Mouse (Mus musculus): ENCODE results near the gene Riox2.

Riox2 gene

DNA sequence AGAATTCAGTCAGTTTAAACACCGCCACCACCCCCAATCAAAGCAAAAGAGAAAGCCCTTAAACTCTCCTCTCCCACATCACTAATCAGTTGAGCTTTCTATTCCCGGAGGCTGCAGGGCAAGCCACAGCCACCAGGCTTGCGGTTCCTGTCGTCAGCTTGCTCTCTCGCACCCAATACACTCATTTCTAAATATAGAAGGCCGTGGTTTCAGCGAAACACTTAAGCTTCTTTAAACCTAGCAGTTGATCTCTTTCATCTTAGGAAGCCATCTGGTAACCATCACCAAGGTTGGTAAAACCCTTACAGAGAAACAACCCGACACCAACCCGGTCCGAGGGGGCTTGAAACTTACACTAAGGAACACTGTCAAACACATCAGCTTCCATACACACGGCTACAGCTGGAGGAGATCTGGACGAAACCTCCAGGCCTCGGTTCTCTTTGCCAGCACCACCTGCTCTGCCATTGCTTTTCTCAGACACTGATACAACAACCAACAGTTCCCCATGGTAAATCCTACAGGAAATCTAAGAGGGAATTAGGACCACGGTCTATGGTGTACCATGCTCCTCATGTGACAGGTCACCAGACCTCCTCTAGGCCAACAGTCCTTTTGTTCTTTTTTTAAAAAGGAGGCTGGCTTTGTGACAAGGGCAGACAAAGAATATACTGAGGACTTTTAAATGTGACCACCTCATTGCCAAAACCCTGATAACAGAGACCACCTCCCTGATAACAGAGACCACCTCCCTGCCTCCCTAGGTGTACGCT is 46.1 kb downstream of the Riox2 start:
- no peak for DNase-seq (ENCODE audit: low spot score in 2 of 2)

DNA sequence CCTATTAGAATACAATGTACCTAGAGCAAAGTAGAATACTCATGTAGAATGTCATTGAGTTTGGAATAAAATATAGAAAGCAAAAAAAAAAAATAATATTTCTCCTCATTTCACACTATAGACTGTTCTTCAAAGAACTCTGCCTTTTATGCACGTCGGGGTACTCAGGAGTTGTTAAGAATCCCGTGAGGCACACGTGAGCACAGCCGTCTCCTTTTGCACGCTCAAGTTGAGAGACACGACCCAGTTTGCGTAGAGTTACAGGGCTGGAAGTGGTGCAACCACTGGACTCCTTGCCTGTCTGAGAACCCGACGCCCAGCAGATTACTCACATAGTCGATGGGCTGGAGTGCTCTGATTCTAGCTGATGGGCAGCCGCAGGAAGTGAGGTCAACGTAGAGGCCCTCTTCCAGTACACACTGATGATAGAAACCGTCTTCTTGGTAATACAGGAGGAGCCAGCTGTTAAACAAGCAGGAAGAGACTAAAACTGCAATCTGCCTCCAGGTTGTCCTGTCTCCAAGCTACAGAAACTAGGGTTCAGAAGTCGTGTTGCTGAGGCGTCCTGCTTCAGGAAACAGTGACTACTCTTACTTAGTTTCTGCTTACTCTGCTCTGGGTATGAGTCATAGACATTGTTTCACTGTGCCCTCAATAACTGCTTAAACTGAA is 50.3 kb downstream of the Riox2 start:
- no peak for DNase-seq (ENCODE audit: low spot score in 2 of 2)

DNA sequence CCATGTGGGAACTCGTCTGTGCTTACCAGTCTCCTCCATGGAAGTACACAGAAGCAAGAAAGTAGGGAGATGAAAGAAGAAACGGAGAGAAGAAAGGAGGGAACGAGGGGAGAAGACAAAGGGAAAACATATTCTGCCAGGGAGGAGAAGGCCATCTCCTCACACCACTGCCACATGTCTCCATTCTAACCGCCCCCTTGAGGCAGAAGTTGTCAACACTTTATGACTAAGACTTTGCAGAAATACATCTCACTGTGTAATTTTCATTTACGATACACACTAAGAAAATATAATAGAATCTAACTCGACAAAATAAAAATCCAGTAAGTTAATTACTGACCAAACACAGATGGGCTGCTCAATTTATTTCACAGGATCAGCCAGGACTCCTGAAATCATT is 55.4 kb downstream of the Riox2 start:
- DNase-seq (ENCODE audit: low spot score in 2 of 2): no peak

DNA sequence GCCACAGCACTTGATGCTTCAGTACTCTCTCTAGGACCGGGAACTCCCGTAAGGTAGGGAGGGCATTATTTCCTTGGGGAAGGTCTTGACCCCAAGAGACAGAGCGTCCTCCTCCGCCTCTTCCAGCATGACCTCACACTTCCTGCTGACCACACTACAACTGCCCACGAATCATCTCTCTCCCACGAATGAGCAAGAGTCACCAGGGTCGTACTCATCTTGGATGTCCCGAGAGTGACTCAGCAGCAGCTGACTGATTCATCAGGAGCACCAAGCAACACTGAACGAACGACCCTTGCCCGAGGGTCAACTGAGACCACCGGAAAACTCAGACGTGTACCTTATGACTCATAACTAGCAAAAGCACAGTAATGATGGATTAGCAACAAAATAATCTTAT is 58.0 kb downstream of the Riox2 start:
- DNase-seq (ENCODE audit: low spot score in 2 of 2): no peak

DNA sequence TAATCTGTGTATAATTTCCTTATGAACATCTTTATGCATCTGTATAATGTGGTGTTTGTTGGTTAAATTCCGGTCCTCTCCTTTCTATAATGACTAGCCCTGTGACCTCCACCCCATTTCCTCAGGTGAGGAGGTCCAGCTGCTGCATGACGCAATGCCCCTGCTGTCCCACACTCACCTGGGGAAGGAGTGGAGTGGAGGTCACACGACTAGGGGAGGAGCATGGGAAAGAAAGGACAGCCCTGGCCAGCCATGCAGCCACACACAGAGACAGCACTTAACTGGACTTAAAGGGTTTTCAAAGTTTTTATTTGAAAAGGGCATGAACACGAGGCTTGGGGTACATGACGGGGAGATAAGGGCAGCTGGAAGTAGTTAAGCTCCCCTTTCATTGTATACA is 59.7 kb downstream of the Riox2 start:
- DNase-seq (ENCODE audit: low spot score in 2 of 2): no peak

DNA sequence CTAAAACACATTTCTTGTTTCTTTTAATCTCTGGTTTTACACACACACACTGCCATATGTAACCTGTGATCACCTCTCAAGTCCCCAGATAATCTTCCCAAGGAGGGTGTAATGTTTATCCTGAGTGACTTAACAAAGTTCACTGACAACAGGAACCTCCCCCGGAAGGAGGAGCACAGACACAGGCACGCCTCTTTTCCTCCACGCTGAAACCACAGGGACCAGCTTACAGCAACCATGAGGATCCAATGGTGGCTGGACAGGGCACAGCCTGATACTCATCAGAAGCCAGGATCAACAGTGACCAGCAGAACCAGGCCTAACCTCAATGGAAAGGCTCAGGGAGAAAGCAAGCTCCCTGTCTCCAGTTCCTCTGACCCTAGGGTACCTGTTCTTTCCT is 61.0 kb downstream of the Riox2 start:
- no peak for DNase-seq (ENCODE audit: low spot score in 2 of 2)

DNA sequence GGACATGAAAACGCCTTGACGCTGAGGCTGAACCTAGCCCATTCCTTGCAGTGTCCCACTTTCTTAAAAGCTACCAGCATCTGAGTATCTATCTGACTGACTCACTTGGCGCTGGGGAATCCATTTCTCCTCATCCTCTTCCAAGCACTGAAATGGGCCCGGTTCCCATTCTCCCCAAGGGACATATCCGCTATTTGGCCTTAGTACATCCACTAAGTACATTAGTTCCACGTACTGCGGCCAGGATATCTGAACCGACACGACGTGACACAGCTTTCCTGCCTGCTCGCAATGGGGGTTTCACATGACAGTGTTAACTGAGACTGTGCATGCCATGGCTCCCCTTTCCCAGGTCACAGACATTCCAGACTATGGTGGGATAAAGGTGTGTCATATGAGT is 62.8 kb downstream of the Riox2 start:
- no peak for DNase-seq (ENCODE audit: low spot score in 2 of 2)

DNA sequence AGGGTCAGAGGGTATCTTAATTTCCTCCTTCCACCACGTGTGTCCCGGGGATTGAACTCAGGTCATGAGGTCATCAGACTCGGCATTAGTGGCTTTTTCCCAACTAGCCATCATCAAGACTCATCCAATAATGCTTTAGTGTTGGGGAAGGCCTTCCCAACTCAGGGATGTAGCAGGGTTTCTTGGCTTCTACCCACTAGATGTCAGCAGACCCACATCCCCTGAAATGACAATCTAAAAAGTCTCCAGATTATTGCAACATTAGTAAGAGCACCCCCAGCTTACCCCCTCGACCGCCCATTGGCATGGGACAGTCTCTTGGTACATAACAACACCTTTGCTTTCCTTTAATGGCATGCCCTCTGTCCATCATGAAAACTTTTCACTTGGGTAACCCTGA is 64.1 kb downstream of the Riox2 start:
- DNase-seq (ENCODE audit: low spot score in 2 of 2): no peak

DNA sequence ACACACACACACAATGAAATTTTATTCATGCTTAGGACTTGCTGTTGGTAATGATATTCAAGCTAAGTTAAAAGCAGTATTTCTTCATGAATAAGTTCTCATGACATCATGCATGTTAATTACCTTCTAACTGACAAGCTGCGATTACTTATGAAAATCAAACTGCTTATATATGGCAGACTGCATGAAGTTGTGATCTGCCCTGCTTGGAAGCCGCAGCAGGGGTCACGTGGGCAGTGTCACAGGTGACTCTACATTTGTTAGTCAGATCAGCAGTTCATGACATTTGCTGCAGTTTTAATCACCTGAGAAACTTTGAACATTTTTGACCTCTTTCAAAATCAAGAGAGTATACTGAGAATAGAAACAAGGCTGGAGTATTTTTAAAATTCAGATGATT is 69.4 kb downstream of the Riox2 start:
- no peak for DNase-seq (ENCODE audit: low spot score in 2 of 2)

DNA sequence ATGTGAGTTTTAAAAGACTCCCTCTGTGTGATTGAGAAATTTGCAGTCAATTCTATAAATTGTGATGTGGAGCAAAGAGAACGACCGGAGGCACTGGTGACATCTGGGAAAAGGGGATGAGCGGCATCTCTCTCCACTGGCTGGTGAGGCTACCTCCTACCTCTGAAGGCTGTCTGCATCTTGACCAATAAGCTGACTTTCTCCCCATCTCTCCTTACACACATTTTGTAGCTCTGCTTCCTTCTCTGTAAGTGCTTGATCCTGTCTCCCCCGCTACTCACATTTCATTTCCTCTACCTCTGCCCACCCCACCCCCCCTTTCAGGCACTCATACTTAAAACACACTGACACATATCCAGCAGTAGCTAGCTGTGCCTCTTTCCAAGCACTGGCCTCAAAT is 69.8 kb downstream of the Riox2 start:
- no peak for DNase-seq (ENCODE audit: low spot score in 2 of 2)
